Mouse (Mus musculus) left cerebral cortex, adult 9 months (tissue): Measurements from ENCODE around the gene Gm12184.
"Not testable (repeated sequence)": the region's sequence is repeated elsewhere in the genome, so short reads cannot be mapped to it uniquely, and the experiment has no call there.

Source experiments
- DNase-seq, 2 experiments: peaks; one replicate each; pipeline ENCODE4 v3.0.0; 2022; ENCODE audit warnings: low spot score in 2 of 2

Gm12184 gene

GRCm38 (mm10) chr11:48846881-48847280 is 20.4 kb upstream of the Gm12184 start:
- DNase-seq = no peak

- not testable (repeated sequence) for DNase-seq
Measured at GRCm38 (mm10) chr11:48846362-48846761, 19.9 kb upstream of the Gm12184 start.

GRCm38 (mm10) chr11:48845244-48845815 is 18.9 kb upstream of the Gm12184 start:
- DNase-seq = no peak

DNA sequence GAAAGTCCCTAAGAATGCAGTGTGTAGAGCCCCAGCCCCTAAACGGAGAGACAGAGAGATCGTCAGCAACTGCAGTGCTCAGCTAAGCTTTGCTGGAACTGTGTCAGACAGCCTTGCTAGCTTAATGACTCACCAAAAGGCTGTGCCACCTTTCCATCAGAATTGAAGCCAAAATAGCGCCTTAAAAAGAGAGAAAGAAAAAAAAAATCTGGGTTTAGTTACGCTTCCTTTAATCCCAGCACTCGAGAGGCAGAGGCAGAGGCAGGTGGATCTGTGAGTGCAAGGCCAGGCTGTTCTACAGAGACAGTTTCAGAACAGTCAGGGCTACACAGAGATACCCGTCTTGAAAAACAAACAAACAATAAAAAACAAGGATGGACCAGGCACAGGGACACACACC is 17.9 kb upstream of the Gm12184 start:
- DNase-seq = no peak

DNA sequence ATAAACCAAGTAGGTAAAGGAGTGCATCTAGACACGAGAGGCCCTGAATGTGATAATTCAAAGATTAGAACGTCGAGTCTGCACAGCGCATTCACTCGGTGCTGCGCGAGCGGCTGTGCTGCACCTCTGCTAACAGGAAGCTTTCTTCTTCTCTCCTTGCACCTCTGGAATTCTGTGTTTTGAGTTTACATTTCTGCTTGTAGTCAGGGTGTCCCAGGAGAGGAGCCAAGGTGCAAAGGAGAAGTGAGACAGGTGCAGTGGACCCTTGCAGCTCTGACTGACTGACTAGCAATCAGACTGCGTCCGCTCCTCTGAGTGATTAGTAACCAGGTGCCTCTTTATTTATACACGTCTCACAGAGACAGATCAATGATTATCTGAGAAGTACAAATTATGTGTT is 16.7 kb upstream of the Gm12184 start:
- no peak for DNase-seq

- no peak for DNase-seq
Measured at GRCm38 (mm10) chr11:48842378-48842792, 15.9 kb upstream of the Gm12184 start.

DNA sequence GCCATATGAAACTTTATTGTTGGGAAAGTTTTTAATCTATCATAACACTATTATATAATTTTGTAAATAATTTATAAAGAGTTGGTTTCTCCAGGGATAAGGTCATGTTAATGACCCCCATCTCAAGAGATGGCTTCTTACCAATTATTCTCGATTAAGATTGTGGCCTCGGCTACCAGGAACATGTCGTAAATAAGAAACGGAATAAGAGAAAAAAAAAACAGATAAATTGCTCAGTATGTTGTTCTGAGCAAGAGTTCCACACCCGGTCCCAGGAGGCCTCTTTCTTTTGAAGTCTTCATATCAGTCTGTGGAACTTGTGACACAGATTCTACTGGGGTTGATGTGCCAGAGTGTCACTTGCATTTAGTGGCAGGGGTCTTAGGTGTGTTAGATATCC is 14.8 kb upstream of the Gm12184 start:
- DNase-seq = no peak

GRCm38 (mm10) chr11:48840805-48841204 is 14.3 kb upstream of the Gm12184 start:
- no peak for DNase-seq

GRCm38 (mm10) chr11:48838879-48839680 is 12.6 kb upstream of the Gm12184 start:
- no peak for DNase-seq

DNA sequence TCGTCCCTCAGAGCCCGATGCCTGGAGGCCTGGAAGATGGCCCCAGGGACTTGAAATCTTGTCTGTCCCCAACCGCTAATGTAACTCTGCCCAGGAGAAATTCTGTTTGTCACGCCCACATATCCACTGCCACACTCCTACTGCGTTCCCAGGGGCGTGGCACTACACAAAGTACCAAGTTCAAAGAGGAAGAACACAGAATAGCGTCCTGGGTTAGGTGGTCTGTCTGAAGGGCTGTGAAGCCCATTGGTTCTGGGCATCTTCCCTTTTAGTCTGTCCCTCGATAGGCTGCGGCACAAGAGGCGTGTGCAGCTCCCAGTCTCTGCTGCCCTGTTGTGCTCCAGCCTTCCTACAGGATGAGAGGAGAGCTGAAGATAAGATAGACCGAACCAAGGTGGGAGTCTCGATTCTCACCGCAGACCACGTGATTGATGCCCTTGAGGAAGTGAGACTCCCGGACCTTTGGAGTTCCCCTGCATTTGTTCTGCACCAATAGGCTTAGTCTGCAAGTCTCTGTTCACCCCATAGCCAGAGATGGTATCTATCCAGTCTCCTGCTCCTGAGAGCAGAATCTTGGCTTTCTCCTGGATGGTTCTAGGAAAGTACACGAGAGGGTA is 11.8 kb upstream of the Gm12184 start:
- DNase-seq = no peak

DNA sequence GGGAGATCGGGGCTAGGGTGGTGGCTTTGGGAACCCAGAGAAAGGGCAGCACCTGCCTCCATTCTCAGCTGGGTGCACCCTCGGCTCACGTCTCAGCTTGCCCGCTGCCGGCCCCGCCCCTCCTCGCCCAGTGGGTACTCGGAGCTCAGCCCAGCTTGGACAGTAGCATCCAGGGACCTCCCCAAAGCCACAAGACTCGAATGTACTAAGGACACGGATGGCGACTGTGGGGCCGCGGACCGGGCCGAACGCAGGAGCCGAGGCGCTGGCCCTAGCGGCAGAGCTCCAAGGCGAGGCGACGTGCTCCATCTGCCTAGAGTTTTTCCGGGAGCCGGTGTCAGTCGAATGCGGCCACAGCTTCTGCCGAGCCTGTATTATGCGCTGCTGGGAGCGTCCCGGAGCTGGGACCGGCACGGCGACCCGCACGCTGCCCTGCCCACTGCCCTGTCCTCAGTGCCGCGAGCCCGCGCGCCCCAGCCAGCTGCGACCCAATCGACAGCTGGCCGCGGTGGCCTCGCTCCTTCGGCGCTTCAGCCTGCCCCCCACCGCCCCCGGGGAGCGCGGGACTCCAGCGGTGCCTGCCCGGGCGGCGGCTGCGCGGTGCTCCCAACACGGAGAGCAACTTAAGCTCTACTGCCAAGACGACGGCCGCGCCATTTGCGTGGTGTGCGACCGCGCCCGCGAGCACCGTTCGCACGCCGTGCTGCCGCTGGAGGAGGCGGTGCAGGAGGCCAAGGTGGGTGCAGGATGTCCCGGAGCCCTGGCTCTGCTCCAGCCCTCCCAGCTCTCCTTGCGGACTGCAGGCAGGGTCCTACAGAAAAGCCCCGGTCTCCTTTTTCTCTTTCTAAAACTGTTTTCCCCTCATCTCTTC is 11.1 kb upstream of the Gm12184 start:
- DNase-seq = peak in 1 of 2 experiments; percentile 46

GRCm38 (mm10) chr11:48836990-48837309 is 10.5 kb upstream of the Gm12184 start:
- no peak for DNase-seq

DNA sequence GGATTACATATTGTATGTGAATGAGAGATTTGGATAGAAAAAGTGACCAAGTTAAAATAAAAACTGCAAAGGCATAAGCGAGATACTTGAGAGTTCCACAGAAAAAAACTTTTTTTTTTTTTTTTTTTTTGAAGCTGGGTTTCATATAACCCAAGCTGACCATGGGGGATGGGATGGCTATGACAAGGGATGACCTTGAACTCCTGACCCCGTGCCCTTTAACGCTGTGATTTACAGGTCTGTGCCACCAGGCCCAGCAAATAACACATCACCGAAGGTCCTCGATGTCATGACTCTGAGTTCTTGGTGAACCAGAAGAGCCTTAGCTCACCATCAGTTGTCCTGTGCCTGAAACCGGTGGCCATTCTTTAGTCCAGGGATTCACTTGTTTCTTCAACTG is 9.5 kb upstream of the Gm12184 start:
- no peak for DNase-seq

GRCm38 (mm10) chr11:48833731-48834639 is 7.5 kb upstream of the Gm12184 start:
- DNase-seq = peak in 1 of 2 experiments; percentile 94

DNA sequence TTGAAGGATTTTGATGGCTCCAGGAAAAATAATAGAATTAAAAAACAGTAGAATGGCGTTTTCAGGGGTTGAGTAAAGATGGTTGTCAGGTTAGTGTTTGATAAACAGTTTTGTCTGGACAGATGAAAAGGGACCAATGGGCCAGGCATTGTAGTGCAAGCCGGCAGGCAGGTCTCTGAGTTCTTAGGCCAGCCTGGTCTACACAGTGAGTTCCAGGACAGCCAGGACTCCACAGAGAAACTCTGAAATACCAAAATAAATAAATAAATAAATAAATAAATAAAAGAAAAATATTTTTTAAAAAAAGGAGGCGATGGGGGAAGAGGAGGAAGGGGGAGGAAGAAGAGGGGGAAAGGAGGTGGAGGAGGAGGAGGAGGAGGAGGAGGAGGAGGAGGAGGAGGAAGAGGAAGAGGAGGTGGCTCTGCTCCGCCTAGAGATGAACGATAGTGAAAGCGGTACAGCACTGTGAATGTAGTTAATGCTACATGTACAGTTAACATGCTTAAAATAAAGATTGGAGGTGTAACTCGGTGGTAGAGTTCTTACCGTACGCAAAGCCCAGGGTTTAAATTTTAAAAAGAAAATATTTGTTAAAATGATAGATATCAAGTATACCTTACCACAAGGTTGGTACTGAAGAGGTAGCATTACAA is 6.7 kb upstream of the Gm12184 start:
- DNase-seq = no peak

- DNase-seq = no peak
Measured at GRCm38 (mm10) chr11:48831273-48831672, 4.8 kb upstream of the Gm12184 start.

GRCm38 (mm10) chr11:48830279-48830678 is 3.8 kb upstream of the Gm12184 start:
- no peak for DNase-seq

DNA sequence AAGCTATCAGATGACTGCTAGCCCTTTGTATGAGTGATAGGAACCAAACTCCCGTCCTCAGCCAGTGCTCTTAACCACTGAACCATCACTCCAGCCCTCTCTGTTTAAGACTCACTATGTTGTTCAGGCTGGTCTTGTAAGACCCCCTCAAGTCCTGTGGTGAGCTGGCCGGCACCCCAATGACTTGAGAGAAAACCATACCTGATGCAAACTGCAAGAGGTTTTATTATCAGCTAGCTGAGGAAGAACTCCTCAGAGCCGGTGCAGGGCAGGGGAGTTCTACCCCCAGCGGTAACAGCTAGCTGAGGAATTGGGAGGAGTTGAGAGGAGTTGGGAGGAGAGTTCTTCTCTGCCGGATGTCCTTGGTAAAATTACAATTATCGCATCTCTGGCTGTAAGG is 1.5 kb upstream of the Gm12184 start:
- no peak for DNase-seq

DNA sequence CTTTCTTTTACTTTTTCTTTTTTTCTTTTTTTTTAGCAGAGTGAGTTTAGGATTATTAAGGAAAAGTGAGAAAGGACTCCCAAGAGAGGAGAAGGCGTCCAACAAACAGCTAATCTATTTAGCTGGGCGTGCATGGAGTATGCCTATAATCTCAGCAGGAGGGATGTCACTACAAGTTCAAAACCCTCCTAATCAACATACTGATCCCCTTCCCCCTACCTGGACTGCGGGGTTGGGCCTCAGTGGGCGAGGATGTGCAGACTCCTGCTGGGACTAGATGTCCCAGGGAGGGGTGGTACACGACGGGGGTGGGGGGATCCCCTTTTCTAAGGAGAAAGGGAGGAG is 269 bp upstream of the Gm12184 start:
- DNase-seq = no peak

GRCm38 (mm10) chr11:48824311-48824830 is 2.1 kb downstream of the Gm12184 start:
- no peak for DNase-seq
